Mouse (Mus musculus) induced T-regulatory cell, adult 2 months (primary cell): ENCODE measurements around the gene Sorcs2.

Experiments used
- DNase-seq: peaks from one replicate; pipeline ENCODE4 v3.0.0-alpha.2; 2012; ENCODE audit warnings: low read depth

The Sorcs2 gene

DNA sequence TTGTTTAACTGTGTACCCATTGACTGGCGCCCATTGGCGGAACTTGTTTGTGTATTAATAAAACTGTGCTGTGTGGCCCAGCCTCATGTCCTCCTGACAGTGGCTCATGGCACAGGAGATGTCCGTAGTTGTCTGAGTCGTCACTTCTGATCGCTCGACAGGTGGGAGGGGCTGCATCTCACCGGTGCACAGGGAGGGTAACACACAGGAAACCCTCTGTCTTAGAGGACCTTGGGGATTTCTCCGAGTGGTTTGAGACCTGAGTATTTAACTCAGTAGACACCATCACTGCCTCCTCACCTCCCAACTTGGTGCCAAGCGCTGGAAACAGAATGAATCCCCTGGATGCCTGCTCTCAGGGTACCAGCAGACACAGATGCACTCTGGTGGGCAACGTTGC lies 394.1 kb downstream of the Sorcs2 start:
- DNase-seq: peak; percentile 35

DNA sequence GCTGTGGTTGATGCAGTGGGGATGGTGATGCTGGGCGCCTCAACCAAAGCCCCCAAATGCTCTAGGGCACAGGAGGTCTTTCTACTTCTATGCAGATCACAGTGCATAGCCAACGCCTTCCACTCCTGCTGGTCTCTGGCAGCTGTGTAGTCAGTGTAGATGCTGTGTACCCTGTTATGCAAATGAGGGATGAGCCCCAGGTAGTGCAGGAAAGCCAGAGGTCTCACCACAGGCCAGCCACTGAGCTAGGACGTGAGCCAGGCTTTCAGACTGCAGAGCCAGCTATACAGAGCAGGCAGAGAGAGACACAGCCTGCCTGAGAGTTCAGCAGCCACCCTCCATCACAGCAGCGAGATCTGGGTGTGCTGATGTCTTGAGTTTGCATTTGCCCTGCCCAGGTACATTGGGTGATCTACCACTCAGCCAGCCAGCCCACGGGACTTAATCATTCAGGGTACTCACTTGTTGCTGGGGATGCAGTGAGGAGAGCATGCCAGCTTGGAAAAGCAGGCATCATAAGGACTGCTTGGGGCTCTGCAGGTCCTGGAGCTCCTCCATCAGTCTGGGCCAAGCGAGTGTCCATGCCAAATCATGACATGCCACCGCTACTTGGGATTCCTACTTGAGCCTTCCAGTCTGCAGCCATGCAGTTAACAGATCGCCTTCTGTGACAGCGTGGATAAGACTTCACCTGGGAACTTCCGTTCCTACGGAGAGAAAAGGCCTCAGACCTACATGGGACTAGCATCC lies 407.8 kb downstream of the Sorcs2 start:
- no peak for DNase-seq

DNA sequence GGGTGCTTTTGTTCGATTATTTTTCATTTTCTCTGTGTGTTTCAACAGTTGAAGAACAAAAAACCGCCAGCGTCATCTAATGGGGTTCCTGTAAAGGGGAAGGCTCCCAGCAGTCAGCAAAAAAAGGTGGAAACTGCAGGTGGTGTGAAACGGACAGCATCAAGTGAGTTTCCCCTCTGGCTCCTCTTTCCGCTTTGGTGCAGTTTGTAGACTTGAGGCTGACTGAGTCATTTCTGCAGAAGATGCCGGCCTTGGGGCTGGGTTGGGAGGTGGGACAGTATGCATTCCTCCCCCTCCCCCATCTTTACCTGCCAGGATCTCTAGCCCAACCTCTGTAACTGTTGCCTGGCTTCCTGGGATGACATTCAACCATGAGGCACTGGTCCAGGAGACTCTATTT lies 408.4 kb downstream of the Sorcs2 start:
- DNase-seq: no peak

DNA sequence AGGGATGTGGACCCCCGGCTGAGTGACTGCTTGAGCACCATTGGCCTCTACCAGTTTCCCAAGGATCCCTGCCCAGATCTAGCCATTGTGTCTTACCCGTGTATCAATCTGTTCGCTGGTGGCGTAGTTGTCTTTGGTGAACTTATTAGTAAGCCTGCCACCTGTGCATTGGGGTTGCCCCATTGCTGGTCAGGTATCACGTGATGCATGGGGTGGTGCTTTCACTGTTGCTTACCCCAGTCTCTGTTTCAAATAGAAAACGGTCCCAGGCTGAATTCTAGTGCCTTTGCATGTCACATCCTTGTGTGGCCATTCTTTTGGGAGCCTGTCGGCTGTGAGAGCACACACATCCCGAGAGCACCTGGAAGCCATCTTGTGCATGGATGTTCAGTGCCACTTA lies 409.9 kb downstream of the Sorcs2 start:
- no peak for DNase-seq

DNA sequence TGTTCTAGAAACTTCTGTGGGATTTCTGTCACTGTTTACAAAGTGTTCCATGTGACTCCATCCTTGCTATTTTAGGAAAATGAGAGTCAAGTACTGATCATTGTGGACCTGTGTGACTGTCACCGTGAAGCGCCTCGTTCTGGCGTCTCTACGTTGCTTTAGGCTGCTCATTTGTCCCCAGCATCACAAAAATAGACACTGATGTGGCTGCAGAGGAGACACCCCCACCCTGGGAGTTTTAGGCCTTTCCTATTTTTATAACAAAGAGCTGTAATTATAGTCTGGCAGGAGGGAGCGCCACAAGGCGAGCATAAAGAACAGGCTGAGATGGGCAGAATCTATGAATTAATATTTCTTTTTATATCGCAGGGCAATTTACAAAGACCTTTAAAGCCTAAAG lies 412.3 kb downstream of the Sorcs2 start:
- no peak for DNase-seq

DNA sequence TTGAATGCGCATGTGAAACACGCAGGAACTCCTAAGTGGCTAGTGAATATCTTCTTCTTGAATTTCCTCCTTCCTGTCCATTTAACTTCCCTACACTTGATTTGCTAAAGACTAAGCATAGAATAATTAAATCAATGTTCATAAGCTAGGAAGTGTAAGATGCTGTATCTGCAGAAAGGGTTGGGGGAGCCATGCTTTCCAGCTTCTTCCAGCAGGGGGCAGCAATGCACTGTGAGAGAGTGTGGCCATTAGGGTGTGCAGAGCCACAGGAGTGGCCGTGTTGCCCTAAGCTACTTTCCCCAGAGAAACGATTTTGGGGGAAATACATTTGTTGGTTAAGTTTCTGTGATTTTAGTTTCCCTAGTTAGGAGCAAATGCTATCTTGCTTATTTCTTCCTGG lies 416.0 kb downstream of the Sorcs2 start:
- DNase-seq: peak; percentile 78

DNA sequence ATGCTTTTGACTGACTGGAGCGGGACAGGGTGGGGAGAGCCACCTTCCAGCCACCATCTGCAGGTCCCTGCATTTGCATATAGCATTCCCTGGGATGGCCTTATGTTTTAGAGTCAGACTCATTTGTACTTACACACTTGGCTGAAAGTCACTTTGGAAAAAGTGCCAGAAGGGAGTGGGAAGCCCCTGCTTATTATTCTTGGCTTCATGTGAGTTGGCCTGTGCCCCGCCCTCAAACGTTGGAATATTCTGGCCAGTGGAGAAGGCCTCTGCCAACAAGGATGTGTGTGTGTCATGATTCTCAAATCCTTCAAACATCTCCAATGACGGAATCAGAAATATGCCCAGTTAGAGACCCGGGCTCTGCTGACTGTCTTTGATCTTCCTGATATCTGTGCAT lies 416.6 kb downstream of the Sorcs2 start:
- no peak for DNase-seq

DNA sequence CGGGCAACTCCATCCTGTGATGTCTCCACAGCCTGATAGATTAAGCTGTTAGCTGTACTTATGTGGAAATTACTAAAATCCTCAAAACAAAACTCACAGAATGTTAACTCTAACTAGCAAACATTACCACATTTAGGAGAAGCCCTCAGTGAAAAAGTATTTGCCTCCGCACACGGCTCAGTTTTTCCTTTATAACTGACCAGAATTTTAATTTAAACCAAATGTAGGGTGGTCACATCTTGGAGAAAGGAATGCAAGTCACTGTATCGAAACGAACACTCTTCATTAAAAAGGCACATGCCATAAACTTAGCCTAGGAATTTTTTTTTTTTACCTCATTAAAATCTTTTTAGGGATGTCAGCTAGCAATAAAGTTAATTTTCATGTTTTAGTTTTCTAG lies 417.4 kb downstream of the Sorcs2 start:
- DNase-seq: no peak

DNA sequence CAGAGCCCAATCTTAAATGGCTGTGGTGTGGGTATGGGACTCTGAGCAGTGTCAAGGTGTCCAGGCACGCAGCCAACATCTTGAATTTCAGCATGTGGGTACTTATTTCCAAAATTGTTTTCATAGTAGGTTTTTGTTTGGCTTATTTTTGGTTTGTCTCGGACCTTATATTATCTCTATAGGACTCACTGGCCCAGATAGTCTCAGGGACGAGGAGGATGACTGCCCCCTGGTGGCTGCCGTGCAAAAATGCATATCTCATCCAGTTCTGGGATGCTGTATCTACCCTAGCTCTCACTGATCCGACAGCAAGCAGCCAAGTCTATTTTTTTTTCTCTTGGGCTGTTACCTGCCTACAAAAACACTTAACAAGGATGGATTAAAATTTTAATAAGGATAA lies 422.3 kb downstream of the Sorcs2 start:
- peak; percentile 75 for DNase-seq

DNA sequence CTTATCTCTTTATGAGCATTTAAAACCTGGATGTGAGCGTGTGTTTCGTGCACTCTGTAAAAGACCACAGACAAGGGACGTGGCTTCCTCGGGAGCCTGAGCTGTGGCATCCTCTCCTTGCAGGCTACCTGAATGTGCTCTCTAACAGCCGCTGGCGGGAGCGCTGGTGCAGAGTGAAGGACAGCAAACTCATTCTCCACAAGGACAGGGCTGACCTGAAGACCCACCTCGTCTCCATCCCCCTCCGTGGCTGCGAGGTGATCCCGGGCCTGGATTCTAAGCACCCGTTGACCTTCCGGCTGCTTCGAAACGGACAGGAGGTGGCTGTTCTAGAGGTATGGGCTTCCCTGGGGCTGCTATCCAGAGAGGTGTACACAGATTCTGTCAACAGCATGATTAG lies 423.7 kb downstream of the Sorcs2 start:
- peak; percentile 10 for DNase-seq

DNA sequence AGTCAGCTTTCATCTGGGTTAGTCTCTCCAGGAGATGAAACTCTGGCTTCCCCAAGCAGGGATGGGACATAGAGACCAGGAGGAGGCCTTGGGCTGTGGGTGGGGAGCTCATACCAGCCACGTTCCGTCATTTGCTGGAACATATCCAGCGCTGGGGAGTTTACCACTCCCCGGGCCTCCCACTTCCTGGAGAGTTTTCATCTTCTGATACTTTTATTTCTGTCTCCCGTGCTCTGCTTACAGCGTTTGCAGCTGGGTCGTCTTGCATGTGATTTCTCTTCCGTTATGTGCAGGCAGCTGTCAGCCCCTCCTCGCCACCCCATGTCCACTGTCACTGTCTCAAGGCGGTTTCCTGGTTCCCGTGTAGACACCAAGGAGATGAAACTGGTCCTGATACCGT lies 424.1 kb downstream of the Sorcs2 start:
- peak; percentile 21 for DNase-seq

DNA sequence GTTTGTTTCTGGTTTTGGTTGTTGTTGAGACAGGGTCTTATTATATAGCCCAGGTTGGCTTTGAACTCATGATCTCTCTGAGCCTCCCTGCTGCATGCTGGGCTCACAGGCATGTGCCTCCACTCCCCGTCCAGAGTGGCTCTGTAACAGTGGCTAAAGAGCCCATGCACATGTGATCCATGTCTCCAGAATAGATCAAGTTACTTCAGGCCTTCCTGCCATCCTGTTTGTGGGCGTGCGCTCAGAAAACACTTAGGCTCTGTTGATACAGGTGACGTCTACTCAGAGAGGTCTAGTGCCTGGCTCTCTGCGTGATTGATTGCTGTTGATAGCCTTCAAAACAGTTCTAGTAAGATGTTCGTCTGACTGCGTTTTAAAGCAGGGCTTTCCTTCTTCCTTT lies 425.2 kb downstream of the Sorcs2 start:
- no peak for DNase-seq

DNA sequence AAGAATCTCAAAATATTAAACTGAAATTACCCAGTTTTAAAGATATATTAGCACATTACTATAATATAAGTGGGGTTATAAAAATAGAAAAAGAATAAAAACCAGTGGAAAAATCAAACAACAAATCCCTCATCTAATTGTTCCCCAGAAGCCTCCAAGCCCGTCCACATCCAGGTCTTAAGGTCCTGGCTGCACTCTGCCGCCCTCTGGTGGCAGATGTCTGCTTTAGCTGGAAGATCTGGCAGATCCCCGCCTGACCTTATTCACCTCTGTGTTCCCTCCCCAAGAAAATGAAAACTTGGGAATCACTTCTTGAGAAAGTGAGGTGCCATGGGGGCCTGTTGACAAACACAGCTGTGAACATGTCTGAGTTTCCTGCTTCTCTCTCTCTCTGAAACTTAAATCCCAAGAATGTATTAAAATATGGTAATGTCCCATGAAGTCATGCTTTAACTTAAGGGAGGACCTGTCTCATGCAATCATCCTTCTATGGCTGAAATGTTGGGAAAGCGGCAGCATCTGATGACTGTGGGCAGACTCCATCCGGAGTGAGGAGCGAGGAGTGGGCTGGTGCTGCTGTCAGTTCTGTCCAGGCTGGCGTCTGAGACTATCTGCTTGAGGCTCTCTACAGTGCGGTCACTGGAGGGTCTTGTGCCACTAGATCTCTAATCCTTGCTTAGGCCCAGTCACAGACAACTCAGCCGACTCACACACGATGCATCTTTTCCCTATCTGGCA lies 425.9 kb downstream of the Sorcs2 start:
- DNase-seq: peak; percentile 79

DNA sequence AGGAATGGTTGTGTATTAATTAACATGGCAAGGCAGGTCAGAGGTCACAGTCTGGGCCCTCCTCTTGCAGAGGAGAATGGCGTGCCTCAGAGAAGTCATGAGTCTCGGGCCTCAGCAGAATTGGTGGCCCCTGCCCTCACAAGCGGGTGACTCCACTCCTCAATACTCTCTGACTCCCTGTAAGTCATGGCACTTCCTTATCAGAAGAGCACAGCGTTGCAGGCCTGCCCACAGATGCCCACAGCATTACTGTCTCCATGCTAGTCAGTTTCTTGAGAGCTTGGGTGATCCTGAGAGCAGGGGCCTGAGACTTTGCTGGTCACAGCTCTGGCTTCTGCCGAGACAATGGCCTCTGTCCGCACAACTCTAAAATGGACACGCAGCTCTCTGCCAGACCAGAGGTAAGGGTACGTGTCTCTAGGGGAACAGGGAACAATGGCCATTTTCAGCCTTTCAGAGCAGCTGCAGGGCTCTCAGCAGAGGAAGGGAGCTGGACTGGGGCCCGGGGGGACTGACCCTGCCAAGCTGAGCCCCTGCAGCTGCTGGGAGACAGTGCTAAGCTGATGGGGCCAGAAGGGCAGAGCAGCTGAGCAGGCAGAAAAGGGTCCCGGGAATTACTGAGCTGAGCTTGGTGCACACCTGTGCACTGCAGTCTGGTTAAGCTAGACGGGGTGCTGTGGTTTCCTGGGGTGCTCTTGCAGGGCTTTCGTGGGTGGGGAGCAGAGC lies 427.4 kb downstream of the Sorcs2 start:
- DNase-seq: no peak

DNA sequence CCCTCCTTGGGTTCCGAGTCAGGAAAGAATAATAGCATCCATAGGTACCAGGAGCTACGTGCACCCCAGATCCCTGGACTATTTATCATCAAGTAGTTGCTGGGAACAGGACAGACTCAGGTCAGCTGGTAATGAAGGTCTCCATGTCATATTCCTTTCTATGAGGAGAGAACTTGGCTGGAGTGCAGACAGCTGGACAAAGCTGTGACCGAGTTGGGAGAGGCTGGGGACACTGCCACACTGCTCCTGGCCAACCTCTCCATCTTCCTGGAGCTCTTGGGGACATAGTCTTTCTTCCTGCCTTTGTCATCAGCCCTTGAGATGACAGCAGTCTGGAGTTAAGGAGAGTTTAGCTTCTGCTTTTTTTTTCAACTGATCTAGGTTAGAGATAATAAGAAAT lies 428.1 kb downstream of the Sorcs2 start:
- no peak for DNase-seq
